Mouse (Mus musculus): ENCODE measurements at regions not wholly inside any gene's neighbourhood (a gene's known extent, or its start where the extent isn't known, plus 50 kb on each side); places are given as distances from the start of the nearest gene placed in this dataset.
A peak's percentile ranks its signal among the peaks of the same experiment; 100 is the strongest.
"Not testable (repeated sequence)": the region's sequence is repeated elsewhere in the genome, so short reads cannot be mapped to it uniquely, and the experiment has no call there.

DNA sequence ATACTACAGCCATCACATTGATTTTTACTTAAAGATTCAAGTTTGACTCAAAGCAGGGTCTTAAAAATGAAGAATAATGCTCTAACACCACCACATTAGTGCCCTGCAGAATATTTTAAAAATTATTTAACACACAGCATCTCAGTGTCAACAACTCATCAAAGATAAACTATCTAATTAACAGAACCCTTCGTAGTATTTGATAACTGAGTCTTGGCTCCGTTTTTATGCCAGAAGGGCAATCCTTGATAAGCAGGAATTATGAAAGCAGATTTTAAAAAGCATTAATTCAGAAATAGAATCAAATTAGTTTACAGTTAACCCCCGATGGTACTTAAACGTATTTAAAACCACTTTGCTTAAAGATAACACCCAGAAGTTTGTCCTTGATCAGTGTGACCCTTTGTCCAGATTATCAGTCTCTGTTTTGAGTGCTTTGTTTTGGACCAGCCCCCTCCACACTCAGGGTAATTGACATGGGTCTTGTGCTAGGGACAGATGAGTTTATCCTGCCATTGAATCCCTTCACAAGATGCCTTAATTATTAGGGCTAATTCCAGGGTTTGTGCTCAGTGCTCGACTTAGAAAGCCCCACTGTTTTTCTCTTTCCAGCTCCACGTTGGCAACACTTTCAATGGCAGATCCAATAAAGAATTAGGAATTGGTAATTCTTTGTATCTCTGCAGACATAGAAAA, 69.4 kb upstream of the Dph6 start:
- DNase-seq = no peak

GRCm38 (mm10) chr2:114727197-114727596, 72.4 kb upstream of the Dph6 start:
- no peak for DNase-seq

DNA sequence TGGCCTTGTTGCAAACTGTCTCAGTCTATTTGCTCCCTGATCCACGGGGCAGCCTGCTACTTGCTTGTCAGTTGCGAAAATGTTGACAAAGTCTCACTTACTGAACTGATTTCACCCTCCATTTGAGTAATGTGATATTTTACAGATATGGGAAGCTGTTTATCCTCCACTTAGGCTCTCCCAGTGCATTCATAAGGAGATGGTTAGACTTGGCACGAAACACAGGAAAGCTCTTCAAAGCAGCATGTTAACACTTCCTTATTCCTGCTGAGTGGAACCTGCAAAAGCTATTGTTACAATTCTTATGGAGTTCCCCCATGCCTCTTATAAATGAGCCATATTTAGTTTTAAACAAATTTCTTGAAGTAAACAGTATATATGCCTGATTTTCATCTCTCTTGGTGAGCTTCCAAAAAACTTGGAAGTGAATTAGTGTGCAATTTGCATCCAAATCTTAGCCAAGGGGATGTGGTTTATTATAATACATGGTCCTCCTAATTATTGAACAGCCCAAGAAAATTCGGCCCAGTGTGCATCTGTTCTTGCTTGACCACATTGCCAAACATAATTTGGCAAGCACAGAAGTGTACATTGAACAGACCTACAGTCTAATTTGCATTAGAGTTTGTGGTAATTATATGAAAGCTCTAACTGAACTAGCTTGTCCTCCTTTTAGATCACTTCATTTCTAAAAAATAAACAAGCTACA, 80.3 kb upstream of the Dph6 start:
- no peak for DNase-seq

DNA sequence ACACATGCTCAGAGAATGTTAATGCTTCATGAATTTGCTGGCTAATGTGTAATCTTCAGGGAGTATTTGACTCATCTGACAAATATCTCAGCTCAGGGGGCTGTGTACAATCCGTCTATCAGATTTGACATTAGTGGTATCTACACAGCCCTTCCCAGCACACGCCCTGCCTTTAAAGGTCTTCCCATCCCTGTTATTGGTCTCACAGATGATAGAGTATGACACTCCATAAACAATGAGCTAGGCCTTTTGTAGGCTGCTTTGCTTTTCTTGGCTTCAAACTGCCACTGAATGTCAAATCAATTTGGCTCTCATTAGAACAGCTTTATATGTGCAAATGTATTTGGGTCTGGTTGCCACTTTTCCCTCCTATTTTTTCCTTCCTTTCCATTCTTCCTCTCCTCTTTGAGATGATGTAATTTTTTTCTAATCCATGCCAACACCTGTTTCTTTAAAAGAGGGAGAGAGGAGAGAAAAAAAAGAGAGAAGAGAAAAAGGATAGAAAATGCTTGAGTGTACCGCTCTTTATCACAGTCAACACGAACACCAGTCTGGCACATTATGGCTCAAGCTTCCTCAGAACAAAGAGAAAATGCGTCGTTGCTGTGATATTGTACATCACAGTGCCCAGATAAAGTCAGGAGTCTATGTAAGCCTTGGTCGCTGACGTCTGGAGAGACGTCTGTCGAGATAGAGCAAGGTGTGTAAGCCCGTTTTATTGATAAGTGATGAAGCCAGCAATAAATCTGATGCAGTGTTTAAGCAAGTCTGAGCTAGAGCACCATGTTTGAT, 84.9 kb upstream of the Dph6 start:
- no peak for DNase-seq

DNA sequence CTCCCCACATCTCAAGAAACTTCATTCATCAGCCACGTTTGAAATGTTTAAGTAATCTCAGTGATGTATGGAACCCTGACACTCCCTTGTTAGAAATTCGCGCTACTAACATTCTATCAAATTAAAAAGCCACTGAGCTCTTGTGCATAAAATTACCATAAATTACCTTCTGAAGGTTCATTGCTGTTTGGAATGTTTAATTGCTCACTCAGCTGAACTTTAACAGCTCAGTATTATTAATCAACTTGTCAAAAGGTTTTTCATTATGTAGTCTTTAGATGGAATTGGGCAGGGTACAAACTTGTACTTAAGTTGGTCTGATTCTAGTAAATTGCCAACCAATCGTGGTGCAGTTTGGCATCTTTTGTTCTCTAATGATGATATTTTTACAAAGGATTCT, 108.5 kb upstream of the Dph6 start:
- no peak for DNase-seq

- DNase-seq = not testable (repeated sequence)
These were observed 119.0 kb upstream of the Dph6 start for GRCm38 (mm10) chr2:114773723-114774122.

DNA sequence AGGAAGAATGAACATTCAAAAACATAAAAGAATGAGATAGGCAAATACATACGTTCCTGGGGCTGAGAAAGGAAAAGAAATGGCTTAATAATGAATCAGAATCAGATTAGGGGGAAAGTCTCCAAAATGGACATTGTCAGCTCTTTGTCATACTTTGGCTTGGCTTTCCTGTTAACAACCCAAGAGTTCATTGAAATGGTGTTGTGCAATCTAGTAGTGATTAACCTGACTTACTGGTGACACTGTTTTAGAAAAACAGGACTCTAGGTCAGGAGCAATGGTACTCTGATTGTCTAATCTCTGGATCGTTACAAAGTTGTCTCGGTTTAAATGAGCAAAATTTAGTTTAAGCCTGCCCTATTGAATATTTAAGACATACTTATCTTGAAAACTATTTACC, 119.5 kb upstream of the Dph6 start:
- DNase-seq = no peak

GRCm38 (mm10) chr2:114775532-114775931, 120.8 kb upstream of the Dph6 start:
- peak in 1 of 2 experiments; percentile 4 for DNase-seq

DNA sequence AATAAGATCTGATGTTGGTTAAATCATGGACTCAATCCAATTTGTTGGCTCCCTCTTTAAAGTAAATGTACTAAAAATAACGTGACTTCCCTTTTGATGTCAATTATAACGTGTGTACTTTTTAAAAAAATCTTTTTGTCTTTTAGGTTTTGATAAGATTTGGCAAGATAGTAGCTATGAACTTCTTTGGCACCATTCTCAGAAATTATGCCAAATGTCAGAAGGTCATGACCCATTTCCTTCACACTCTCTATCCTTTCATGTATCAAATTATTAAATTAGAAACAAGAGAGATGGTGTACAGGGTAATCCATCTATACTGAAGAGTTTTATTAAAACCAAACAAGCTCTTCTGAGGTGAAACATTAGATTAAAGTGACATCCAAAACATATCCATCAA, 121.4 kb upstream of the Dph6 start:
- no peak for DNase-seq

DNA sequence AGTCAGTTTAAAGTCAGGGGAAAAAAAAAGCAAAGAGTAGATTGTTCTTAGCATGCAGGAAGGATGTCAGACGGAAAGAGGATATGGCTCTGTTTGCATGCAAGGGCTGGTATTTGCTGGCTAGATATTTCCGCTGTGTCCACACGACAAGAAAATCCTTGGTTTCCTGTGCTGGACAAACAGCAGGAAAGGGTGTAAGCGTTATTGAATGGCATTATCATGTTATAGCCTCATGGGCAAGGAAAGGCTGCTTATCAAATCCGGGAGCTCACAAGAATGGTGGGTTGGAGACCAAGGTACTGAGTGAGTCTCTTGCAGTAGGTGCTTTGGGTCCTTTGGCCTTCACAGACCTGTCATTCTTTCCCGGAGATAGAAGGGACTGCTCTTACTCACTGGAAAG, 127.7 kb upstream of the Dph6 start:
- DNase-seq = no peak

GRCm38 (mm10) chr2:114784191-114784590, 129.4 kb upstream of the Dph6 start:
- DNase-seq = peak in 1 of 2 experiments; percentile 8

GRCm38 (mm10) chr2:114788251-114788650, 133.5 kb upstream of the Dph6 start:
- no peak for DNase-seq

DNA sequence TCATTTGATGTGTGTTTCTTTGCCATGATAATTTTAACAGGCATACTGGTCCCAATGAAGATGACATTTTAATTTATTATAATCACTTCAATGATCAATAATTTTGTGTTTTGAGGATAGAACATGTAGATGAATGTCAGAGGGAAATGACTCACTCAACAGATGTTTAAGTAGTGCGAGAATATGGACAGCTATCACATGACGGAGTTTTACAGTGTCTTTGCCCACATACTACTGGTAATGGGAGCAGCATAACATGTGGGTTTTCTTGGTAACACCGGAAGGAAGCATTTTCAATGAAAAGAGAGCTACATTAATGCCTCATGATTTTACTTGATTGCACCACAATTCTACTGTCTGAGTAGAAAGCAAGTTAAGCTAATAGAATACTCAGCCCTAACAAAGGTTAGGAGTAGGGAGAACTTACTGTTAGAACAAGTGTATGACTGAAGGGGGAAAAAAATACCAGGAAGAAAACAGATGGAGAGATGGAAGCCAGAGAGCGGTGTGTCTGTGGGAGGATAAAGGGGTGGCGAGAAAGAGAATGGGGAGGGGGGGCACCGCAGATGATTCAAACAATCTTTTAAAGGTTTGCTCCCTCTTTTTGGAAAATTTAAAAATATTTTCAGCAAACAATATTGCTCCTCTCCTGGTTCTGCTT, 142.0 kb upstream of the Dph6 start:
- DNase-seq = no peak

GRCm38 (mm10) chr2:114797291-114797650, 142.5 kb upstream of the Dph6 start:
- no peak for DNase-seq

DNA sequence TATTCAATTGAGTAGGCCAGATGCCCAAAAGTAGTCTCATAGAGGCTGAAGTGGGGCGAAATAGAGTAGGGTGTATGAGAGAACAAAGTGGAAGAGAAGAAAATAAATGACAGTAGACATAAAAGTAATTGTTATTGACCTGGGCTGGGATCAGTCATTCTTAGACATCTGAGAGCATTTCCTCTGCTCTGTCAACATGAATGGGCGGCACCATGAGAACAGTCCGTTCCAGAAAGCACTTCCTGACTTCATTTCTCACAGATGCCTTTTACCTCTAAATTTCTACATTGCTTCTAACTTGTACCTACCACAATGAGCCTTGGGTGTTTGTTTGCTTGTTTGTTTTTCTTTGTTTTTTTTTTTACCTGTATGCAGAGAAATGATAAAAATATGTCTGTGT, 148.5 kb upstream of the Dph6 start:
- DNase-seq = no peak

DNA sequence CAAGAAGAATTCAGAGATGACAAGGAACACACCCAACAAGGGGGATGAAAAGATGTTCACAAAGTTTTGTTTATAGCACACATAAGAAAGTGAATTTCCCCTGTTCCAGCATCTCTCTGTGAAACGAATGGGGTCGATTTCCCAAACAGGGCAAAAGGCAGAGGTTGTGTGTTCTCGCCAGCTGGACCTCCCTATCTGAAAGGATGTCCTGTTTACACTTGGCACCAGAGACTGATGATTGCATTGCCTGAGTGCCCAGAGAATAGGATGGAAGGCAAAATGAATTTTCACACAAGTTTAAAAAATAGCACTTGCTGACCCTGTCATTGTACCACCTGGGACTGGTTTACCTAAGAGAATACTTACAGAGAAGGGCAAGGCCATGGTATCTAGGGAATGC, 149.2 kb upstream of the Dph6 start:
- DNase-seq = no peak

DNA sequence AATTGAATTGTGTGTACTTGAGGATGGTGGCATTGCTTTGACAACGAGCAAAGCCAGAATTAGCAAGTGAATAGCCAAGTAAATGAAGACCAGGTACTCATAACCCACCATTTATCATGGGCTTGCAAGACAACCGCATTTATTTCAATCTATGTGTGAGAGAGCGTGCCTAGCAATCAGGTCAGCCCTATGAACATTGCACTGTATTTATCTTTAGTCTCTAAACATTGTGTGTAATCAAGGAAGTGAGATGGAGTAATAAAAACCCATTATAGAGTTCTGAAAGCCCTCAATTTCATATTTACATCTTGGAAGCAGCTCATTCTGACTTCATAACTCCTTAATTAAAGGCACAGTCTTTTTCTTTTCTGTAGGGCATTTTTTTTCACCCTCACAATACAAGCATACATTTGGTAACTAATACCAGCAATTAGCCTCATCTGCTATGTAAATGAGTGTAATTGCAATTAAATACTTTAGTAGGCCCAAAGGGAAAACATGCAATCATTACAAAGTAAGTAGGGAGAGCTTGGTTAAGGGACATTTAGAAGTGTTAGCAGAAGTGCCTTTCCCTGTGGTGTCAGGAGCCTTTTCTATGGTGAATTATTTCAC, 150.8 kb upstream of the Dph6 start:
- DNase-seq = no peak

DNA sequence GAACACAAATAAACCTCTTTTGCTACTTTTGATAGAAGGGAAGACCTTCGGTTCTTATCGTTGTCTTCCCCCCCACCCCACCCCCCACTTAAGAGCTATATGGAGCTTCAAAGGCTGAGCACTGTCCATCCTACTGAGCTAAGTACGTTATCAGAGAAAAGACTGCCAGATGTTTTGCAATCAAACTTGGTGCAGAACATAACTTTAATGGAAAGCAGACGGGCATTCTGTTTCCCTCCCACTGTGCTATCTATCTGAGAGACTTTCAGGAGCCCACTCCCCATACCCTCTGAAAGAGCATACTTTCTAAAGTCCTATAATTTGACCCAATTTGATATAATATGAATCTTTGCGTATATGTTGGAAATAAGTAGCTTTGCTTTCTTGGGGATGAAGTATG, 153.3 kb upstream of the Dph6 start:
- DNase-seq = no peak

GRCm38 (mm10) chr2:114812141-114812902, 157.6 kb upstream of the Dph6 start:
- DNase-seq = no peak

GRCm38 (mm10) chr2:114812903-114813290, 158.1 kb upstream of the Dph6 start:
- no peak for DNase-seq

DNA sequence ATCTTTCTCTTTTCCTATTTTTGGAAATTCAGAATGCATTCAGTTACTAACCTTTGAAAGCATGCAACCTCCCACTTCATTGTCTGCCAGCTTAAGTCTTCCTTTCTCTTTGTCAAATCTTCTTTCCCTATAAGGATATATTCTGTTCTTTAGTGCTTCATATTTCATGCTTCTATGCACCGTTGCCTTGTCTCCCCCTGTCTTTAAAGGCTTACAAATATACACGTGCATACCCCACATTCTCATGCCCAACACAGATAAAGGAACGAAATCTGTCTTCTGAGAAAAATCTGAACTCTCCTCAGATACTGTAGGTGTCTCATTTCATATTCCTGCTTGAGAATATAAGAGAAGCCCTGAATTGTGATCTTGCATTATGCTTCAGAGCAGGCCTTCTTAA, 167.9 kb upstream of the Dph6 start:
- DNase-seq = no peak

- no peak for DNase-seq
These were observed 173.4 kb upstream of the Dph6 start for GRCm38 (mm10) chr2:114828192-114828591.
